Mouse (Mus musculus): ENCODE measurements at regions not wholly inside any gene's neighbourhood (a gene's known extent, or its start where the extent isn't known, plus 50 kb on each side); places are given as distances from the start of the nearest gene placed in this dataset.

DNA sequence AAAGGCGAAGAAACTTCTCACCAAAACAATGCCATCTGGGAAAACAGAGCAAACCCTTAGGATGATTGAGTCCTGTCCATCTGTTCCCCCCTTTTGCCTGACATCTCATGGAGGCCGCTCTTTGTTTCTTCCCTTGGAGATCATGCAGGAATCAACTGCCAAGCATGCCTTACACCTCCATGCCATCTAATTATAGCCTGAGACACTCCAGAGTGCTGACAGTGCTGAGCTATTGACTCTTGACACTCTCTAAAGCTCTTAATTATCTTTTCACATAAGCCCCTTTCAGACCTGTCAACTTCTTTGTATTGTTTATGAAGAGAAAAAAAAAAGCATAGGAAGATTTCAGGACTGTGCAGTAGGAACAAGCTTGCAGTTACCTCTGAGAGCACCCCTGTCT, 252.4 kb downstream of the Olfr1505 start:
- TF ChIP-seq CTCF (IDR thresholded peaks at IDR 0.05; ENCODE audit: borderline replicate concordance, extremely low read depth, insufficient read depth, insufficient read length) (no peak), POLR2A (IDR thresholded peaks at IDR 0.05; ENCODE audit: borderline replicate concordance, extremely low read depth, insufficient read depth, insufficient read length, poor library complexity, severe bottlenecking) (no peak)
